9 mouse cellular contexts compared by ENCODE assay signal in the genomic region with DNA sequence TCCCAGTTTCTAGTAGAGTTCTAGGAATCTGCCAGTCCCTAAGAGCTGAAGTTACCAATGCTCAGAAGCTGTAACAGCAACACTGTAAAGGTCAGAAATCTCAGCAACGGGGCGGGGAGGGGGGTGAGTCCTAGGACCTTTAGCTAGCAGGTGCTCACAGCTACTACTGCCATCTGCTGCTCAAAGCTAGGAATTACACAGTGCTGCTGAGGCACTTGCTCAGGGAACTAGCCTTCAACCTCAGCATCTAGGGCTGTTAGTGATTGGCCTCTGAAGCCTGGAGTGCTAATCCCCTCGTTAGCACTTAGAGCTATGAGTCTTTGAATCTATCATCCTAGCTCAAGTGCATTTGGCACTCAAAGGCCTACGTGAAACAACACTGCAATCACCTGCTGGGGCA. TPM values are rescaled to one million over a fixed set of nuclear protein-coding genes. Genes with fewer than 3 reads are reported as not detected.
DNase-seq lines count a peak whose midpoint lies in the region; ATAC-seq and TF ChIP-seq lines count a peak whose summit lies in the region.
"Had no signal": no experiment of that assay in that cellular context is flagged by ENCODE, and none has a peak within 500 bp of the region (broad histone marks: within the 10 kb centered on the region; RNA-seq: fewer than 3 reads in every experiment).

No protein-coding gene starts in this region.

- DNase-seq in frontal cortex, postnatal 10 days (ENCODE audit: low spot score in 2 of 2): no peak
- no peak for DNase-seq in G1E (ENCODE audit: low spot score)
- DNase-seq in cerebellum, adult 9-11 months: peak; percentile 34
- peak; percentile 60 to 68 for DNase-seq in kidney, postnatal 25 days
- DNase-seq in naive thymus-derived CD4-positive, alpha-beta T cell, adult 2 months (ENCODE audit: low read depth): peak; percentile 72
- DNase-seq in thymus, postnatal 25 days: peak; percentile 39

- H3K4me1 ChIP-seq in G1E (ENCODE audit: insufficient read depth, low read depth, low read length): peaks cover 17% of the 10 kb centered on the region

- TF ChIP-seq CTCF in G1E (IDR thresholded peaks at IDR 0.05; ENCODE audit: low read depth, low read length): peak; percentile 97

- no peaks in the 10 kb centered on the region for H3K9me3 ChIP-seq in G1E (replicated peaks)

- H3K4me3 ChIP-seq in G1E (ENCODE audit: low read depth, low read length): no peak overlapping the region

- H3K36me3 ChIP-seq in G1E (replicated peaks): peaks cover 3% of the 10 kb centered on the region

- ATAC-seq in frontal cortex, adult (ENCODE audit: low TSS enrichment): peak; percentile 85
- peak; percentile 43 for ATAC-seq in G1E (ENCODE audit: extremely low read depth, insufficient number of reproducible peaks, low FRiP score, poor library complexity, severe bottlenecking)
- peak; percentile 98 for ATAC-seq in granulocyte monocyte progenitor cell, adult 5-6 weeks (replicated peaks; ENCODE audit: poor library complexity, severe bottlenecking)

- no peaks in the 10 kb centered on the region for H3K27me3 ChIP-seq in G1E (ENCODE audit: insufficient read depth, low read length)

RNA-seq across cellular contexts. Expression of gene Arl13b, which starts 14.4 kb away (rescaled TPM):
- total RNA-seq in G1E (2014; fragmentation: Nextera tagmentation) (21.5 and 29.4 TPM in 2 replicates), G1E (2017) (12.3 and 15.6 TPM in 2 replicates)
- 2.7 and 3.0 TPM in 2 replicates for polyA plus RNA-seq in G1E (2012)
- total RNA-seq in granulocyte monocyte progenitor cell, adult 5-6 weeks (2014; fragmentation: Nextera tagmentation): 6.9 and 10.7 TPM in 2 replicates
- 7.7 and 8.4 TPM in 2 replicates for total RNA-seq in granulocyte monocyte progenitor cell, adult 5-6 weeks (2017)

RNA-seq across cellular contexts. Expression of gene Stx19, which starts 18.0 kb away (rescaled TPM):
- total RNA-seq in G1E (2014; fragmentation: Nextera tagmentation) (not detected in 2 replicates), G1E (2017) (0.06 and 0.11 TPM in 2 replicates)
- polyA plus RNA-seq in G1E (2012): not detected in 2 replicates
- total RNA-seq in granulocyte monocyte progenitor cell, adult 5-6 weeks (2014; fragmentation: Nextera tagmentation): not detected in 2 replicates
- total RNA-seq in granulocyte monocyte progenitor cell, adult 5-6 weeks (2017): not detected in 2 replicates
- polyA plus RNA-seq: large intestine, adult 2 months had no signal

RNA-seq across cellular contexts. Expression of gene Pros1, which starts 21.6 kb away (rescaled TPM):
- total RNA-seq in G1E (2014; fragmentation: Nextera tagmentation) (13.8 and 16.9 TPM in 2 replicates), G1E (2017) (42.3 and 46.3 TPM in 2 replicates)
- 2.0 TPM in 2 replicates for polyA plus RNA-seq in G1E (2012)
- total RNA-seq in granulocyte monocyte progenitor cell, adult 5-6 weeks (2014; fragmentation: Nextera tagmentation): 1.5 and 3.7 TPM in 2 replicates
- 7.0 and 9.1 TPM in 2 replicates for total RNA-seq in granulocyte monocyte progenitor cell, adult 5-6 weeks (2017)

RNA-seq across cellular contexts. Expression of gene Nsun3, which starts 45.9 kb away (rescaled TPM):
- total RNA-seq in G1E (2014; fragmentation: Nextera tagmentation) (112 and 141 TPM in 2 replicates), G1E (2017) (17.7 and 22.9 TPM in 2 replicates)
- 1.9 and 2.0 TPM in 2 replicates for polyA plus RNA-seq in G1E (2012)
- total RNA-seq in granulocyte monocyte progenitor cell, adult 5-6 weeks (2014; fragmentation: Nextera tagmentation): 32.2 and 38.7 TPM in 2 replicates
- 20.7 and 26.9 TPM in 2 replicates for total RNA-seq in granulocyte monocyte progenitor cell, adult 5-6 weeks (2017)

Comparison
In these comparisons a context has a peak if more than half of its experiments do, and no peak if none do; other contexts are left out.
1. ATAC-seq: peak in every context shown above with its lines; median percentile 98 in granulocyte monocyte progenitor cell, adult 5-6 weeks; 85 in frontal cortex, adult; 43 in G1E.
2. DNase-seq: peak in cerebellum, adult 9-11 months (single experiment), kidney, postnatal 25 days (2 of 2), naive thymus-derived CD4-positive, alpha-beta T cell, adult 2 months (single experiment) and thymus, postnatal 25 days (single experiment); none in frontal cortex, postnatal 10 days (0 of 2) and G1E (single experiment).